Mouse (Mus musculus): ENCODE data around the gene Cyb5r3. TPM values are rescaled to one million over a fixed set of nuclear protein-coding genes. Genes with fewer than 3 reads are reported as not detected.

Cyb5r3 gene
- 100 to 1,000 TPM in 1 of 2 experiments, 10 to 100 TPM in 1; 76.4 to 101 TPM for polyA plus RNA-seq (2017; shearing (Covaris generic))

DNA sequence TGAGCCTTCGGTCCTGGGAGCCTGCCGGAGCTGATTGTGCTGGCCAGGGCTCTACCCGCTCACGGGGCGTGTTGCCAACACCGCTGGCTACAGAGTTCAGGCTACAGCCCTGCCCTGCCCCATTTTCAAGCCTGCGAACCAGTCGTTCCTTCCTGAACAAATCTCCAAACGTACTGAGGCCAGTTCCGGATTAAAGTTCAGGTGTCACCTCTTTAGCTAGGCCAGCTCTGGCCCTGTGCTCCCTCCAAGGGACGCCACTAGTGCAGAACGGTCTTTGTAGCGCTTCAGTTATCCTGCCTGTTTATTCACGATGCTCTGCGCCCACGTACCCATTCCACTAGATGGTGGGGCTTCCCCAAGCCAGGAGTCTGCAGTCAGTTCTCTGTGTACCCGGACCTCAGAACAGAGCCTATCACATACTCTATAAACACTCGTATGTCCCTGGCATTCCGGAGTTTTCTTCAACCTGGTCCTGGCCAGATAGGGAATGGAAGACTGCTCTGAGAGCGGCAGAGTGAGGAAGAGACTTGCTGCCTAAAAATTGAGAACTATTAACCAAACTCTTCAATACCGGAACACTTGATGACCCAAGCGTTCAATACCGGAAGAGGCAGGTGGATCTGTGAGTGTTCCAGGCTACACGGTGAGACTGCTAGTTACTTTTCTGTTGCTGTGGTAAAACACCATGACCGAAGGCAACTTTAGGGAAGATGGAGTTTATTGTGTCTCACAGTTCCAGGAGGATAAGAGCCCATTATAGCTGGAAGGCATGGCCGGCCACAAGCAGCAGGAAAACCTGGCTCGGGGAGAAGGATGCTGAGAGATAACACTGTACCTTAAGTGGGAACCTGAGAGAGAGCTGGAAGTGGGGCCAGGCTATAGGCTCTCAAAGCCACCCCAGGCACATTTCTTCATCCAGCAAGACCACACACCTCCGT is at the start of gene Cyb5r3:
Cyb5r3 (minus strand) TSS at position 101 of the 938 bp plus-strand sequence.

DNA sequence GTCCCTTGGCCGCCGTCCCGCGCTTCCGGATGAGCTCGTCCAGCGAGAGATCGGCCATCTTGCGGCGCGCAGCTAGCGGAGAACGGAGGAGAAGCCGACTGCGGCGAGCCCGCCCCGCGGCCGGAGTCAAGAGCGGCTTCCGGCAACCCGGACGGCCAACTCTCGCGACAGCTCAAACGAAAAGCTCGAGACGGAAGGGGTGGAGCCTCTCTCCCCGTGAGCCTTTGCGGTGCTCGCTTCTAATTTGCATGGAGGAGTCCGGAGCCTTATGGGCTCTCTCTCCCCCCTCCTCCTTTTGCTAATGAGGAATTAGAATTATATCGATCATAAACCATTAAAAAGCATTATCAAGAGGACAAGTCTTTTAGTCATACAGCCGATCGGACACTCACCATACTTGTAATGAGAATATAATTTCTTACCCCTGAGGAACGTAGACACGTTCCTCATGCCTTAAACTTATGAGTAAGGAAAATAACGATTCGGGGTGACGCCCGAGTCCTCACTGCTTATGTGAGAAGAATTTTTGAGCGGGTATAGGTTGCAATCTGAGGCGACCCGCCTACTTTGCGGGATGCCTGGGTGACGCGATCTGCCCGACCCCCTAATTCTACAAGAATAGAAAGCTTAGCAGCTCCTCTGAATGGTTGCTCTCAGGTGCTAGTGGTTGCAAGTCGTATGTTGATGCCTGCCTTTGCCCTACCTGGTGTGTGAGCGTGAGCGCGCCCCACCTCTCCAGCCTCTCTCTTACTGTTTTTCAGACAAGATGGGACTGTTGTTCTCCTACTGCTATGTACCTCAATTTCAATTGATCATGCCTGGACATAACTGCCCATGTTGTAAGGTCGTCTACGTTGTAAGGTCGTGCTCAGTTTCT is 23.0 kb downstream of the Cyb5r3 start, which contains the start of gene Poldip3:
Poldip3 (minus strand) TSS at position 189 of the 877 bp plus-strand sequence.

DNA sequence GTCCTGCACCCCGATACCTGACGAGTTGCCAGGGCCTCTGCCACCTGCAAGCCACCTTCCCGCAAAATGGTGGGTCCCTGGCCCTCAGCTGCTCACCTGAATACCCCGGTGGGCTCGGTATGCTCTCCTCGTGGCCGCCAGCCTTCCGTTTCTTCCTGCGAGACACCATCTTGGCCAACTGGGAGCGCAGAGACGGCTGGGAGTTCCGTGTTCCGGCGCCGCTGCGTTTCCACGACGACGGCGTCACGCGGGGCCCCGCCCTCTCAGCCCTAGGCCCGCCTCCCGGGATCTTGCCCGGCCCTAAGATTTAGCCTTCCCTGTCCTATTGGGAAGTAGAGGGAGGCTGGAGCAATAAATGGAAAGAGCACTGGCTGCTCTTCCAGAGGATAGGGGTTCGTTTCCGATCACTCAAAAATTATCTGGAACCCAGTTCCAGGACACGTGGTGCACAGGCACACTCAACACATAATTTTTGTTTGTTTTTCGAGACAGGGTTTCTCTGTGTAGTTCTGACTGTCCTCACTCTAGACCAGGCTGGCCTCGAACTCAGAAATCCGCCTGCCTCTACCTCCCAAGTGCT is 49.7 kb downstream of the Cyb5r3 start, which contains the start of gene Rrp7a:
Rrp7a (minus strand) TSS at position 236 of the 580 bp plus-strand sequence.

Other genes with a start within 250 kb of the Cyb5r3 start
- 1 to 10 TPM; 6.0 to 7.4 TPM for gene Tcf20, start 184.7 kb downstream of the Cyb5r3 start, polyA plus RNA-seq (2017; shearing (Covaris generic))
- gene Nfam1, start 139.3 kb downstream of the Cyb5r3 start, polyA plus RNA-seq (2017; shearing (Covaris generic)), result 1 to 10 TPM in 1 of 2 experiments, under 1 TPM in 1; 0.61 to 1.5 TPM
- gene Serhl, start 83.1 kb downstream of the Cyb5r3 start, polyA plus RNA-seq (2017; shearing (Covaris generic)), result 10 to 100 TPM; 63.5 to 93.1 TPM
- gene Rrp7a, start 49.8 kb downstream of the Cyb5r3 start, polyA plus RNA-seq (2017; shearing (Covaris generic)), result 10 to 100 TPM; 55.9 to 80.9 TPM
- 100 to 1,000 TPM; 121 to 128 TPM for gene Poldip3, start 23.2 kb downstream of the Cyb5r3 start, polyA plus RNA-seq (2017; shearing (Covaris generic))
- under 1 TPM; 0.07 to 0.58 TPM for gene A4galt, start 79.2 kb upstream of the Cyb5r3 start, polyA plus RNA-seq (2017; shearing (Covaris generic))
- gene Arfgap3, start 177.7 kb upstream of the Cyb5r3 start, polyA plus RNA-seq (2017; shearing (Covaris generic)), result 10 to 100 TPM; 14.5 to 15.7 TPM